10 mouse cellular contexts compared by ENCODE assay signal in genomic region chr1:44437822-44438221, GRCm38 (mm10).
DNase-seq lines count a peak whose midpoint lies in the region; ATAC-seq and TF ChIP-seq lines count a peak whose summit lies in the region.
"Had no signal": no experiment of that assay in that cellular context is flagged by ENCODE, and none has a peak within 500 bp of the region (broad histone marks: within the 10 kb centered on the region; RNA-seq: fewer than 3 reads in every experiment).

No protein-coding gene starts in this region.

- H3K4me3 ChIP-seq in forebrain, postnatal 0 days (ENCODE audit: low read depth, low read length): no peak overlapping the region
- no peak overlapping the region for H3K4me3 ChIP-seq in forebrain, embryonic 10.5 days
- no peak overlapping the region for H3K4me3 ChIP-seq in lung, embryonic 14.5 days (ENCODE audit: low read depth, low read length)
- no peak overlapping the region for H3K4me3 ChIP-seq in lung, adult 2 months (replicated peaks; ENCODE audit: extremely low read depth, low read depth, low read length)
- no peak overlapping the region for H3K4me3 ChIP-seq in G1E (ENCODE audit: low read depth, low read length)
- H3K4me3 ChIP-seq: midbrain, embryonic 12.5 days had no signal

- TF ChIP-seq POLR2A in lung, adult 2 months (IDR thresholded peaks at IDR 0.05; ENCODE audit: borderline replicate concordance, extremely low read depth, low read depth, low read length): no peak

- no peaks in the 10 kb centered on the region for H3K4me1 ChIP-seq in forebrain, postnatal 0 days (ENCODE audit: insufficient read depth)
- no peaks in the 10 kb centered on the region for H3K4me1 ChIP-seq in forebrain, embryonic 10.5 days
- H3K4me1 ChIP-seq in lung, embryonic 14.5 days (ENCODE audit: insufficient read depth): no peaks in the 10 kb centered on the region
- H3K4me1 ChIP-seq in lung, adult 2 months (ENCODE audit: control insufficient read depth, insufficient read depth, low read length): no peaks in the 10 kb centered on the region
- no peaks in the 10 kb centered on the region for H3K4me1 ChIP-seq in G1E (ENCODE audit: insufficient read depth, low read depth, low read length)
- H3K4me1 ChIP-seq: midbrain, embryonic 12.5 days had no signal

- no peaks in the 10 kb centered on the region for H3K36me3 ChIP-seq in forebrain, postnatal 0 days (ENCODE audit: insufficient read depth)
- no peaks in the 10 kb centered on the region for H3K36me3 ChIP-seq in forebrain, embryonic 10.5 days (replicated peaks)
- H3K36me3 ChIP-seq in lung, embryonic 14.5 days (ENCODE audit: insufficient read depth): no peaks in the 10 kb centered on the region
- no peaks in the 10 kb centered on the region for H3K36me3 ChIP-seq in G1E (replicated peaks)
- H3K36me3 ChIP-seq: midbrain, embryonic 12.5 days had no signal

- 0 out of 2 replicates have a peak, but pooled peaks have one; percentile 13 for TF ChIP-seq CTCF in forebrain, postnatal 0 days (IDR thresholded peaks at IDR 0.05; ENCODE audit: low read depth)
- peak; percentile 30 for TF ChIP-seq CTCF in lung, embryonic 14.5 days (IDR thresholded peaks at IDR 0.05; ENCODE audit: low read depth)
- TF ChIP-seq CTCF in lung, adult 2 months (IDR thresholded peaks at IDR 0.05; ENCODE audit: insufficient read depth, low read length): no peak
- TF ChIP-seq CTCF in G1E (IDR thresholded peaks at IDR 0.05; ENCODE audit: low read depth, low read length): no peak

- no peak for ATAC-seq in forebrain, postnatal 0 days
- no peak for ATAC-seq in lung, embryonic 14.5 days (ENCODE audit: insufficient read depth)
- ATAC-seq in G1E (ENCODE audit: extremely low read depth, insufficient number of reproducible peaks, low FRiP score, poor library complexity, severe bottlenecking): peak; percentile 45; the same call in 1 of the 2 replicates
- ATAC-seq: hindbrain, postnatal 0 days had no signal

- H3K9ac ChIP-seq in forebrain, postnatal 0 days: no peak overlapping the region
- no peak overlapping the region for H3K9ac ChIP-seq in lung, embryonic 14.5 days
- H3K9ac ChIP-seq: midbrain, embryonic 12.5 days had no signal

- no peak for DNase-seq in forebrain, postnatal 0 days
- DNase-seq in forebrain, embryonic 10.5 days (ENCODE audit: extremely low spot score, low spot score): no peak
- peak; percentile 37 for DNase-seq in lung, embryonic 14.5 days
- no peak for DNase-seq in lung, adult 2 months
- DNase-seq in G1E (ENCODE audit: low spot score): no peak
- peak; percentile 14 for DNase-seq in forelimb bud, embryonic 11.5 days (ENCODE audit: low read depth, low spot score)
- DNase-seq in spleen, postnatal 4 days (ENCODE audit: low spot score in 2 of 2): no peak
- no peak for DNase-seq in liver

- H3K27me3 ChIP-seq in forebrain, postnatal 0 days (ENCODE audit: insufficient read depth, low read length): no peaks in the 10 kb centered on the region
- no peaks in the 10 kb centered on the region for H3K27me3 ChIP-seq in forebrain, embryonic 10.5 days (ENCODE audit: poor library complexity, severe bottlenecking)
- no peaks in the 10 kb centered on the region for H3K27me3 ChIP-seq in lung, embryonic 14.5 days (ENCODE audit: insufficient read depth, low read length)
- H3K27me3 ChIP-seq in G1E (ENCODE audit: insufficient read depth, low read length): no peaks in the 10 kb centered on the region
- H3K27me3 ChIP-seq: midbrain, embryonic 12.5 days had no signal

- H3K4me2 ChIP-seq in forebrain, postnatal 0 days (ENCODE audit: low read depth): no peak overlapping the region
- no peak overlapping the region for H3K4me2 ChIP-seq in lung, embryonic 14.5 days
- H3K4me2 ChIP-seq: midbrain, embryonic 12.5 days had no signal

- no peaks in the 10 kb centered on the region for H3K9me3 ChIP-seq in forebrain, postnatal 0 days (ENCODE audit: low read length)
- no peaks in the 10 kb centered on the region for H3K9me3 ChIP-seq in forebrain, embryonic 10.5 days
- H3K9me3 ChIP-seq in lung, embryonic 14.5 days (ENCODE audit: low read depth, low read length): no peaks in the 10 kb centered on the region
- no peaks in the 10 kb centered on the region for H3K9me3 ChIP-seq in G1E (replicated peaks)
- H3K9me3 ChIP-seq: midbrain, embryonic 12.5 days had no signal

- H3K27ac ChIP-seq in forebrain, postnatal 0 days (ENCODE audit: low read depth, low read length): no peak overlapping the region
- no peak overlapping the region for H3K27ac ChIP-seq in forebrain, embryonic 10.5 days
- H3K27ac ChIP-seq in lung, embryonic 14.5 days (ENCODE audit: low read depth): no peak overlapping the region
- H3K27ac ChIP-seq: hindbrain, postnatal 0 days; midbrain, embryonic 12.5 days had no signal

- 80% methylated on average over 2 of the region's 2 CpGs for WGBS in forebrain, postnatal 0 days
- WGBS in forebrain, embryonic 10.5 days: 71% methylated on average over 2 of the region's 2 CpGs
- 71% methylated on average over 2 of the region's 2 CpGs for WGBS in lung, embryonic 14.5 days
- 63% methylated on average over 2 of the region's 2 CpGs for WGBS in lung, adult 2 months

Comparison
In these comparisons a context has a peak if more than half of its experiments do, and no peak if none do; other contexts are left out.
1. DNase-seq: peak in lung, embryonic 14.5 days (single experiment) and forelimb bud, embryonic 11.5 days (single experiment); none in forebrain, postnatal 0 days (single experiment), forebrain, embryonic 10.5 days (single experiment), lung, adult 2 months (single experiment), G1E (single experiment), spleen, postnatal 4 days (0 of 2) and liver (single experiment).
2. CTCF ChIP-seq: peak in forebrain, postnatal 0 days (single experiment) and lung, embryonic 14.5 days (single experiment); none in lung, adult 2 months (single experiment) and G1E (single experiment).